Mouse (Mus musculus): ENCODE results near the gene Cmas.

Cmas gene

GRCm38 (mm10) chr6:142793468-142793867, 37.0 kb downstream of the Cmas start:
- DNase-seq (ENCODE audit: low spot score in 2 of 2), result peak; percentile 43 to 56

GRCm38 (mm10) chr6:142795087-142795486, 38.6 kb downstream of the Cmas start:
- DNase-seq (ENCODE audit: low spot score in 2 of 2), result no peak

- DNase-seq (ENCODE audit: low spot score in 2 of 2), result no peak
Measured at GRCm38 (mm10) chr6:142795655-142796441, 39.4 kb downstream of the Cmas start.

GRCm38 (mm10) chr6:142797996-142798395, 41.5 kb downstream of the Cmas start:
- DNase-seq (ENCODE audit: low spot score in 2 of 2), result no peak

- no peak for DNase-seq (ENCODE audit: low spot score in 2 of 2)
Measured at GRCm38 (mm10) chr6:142798837-142799236, 42.4 kb downstream of the Cmas start.

GRCm38 (mm10) chr6:142799704-142800374, 43.4 kb downstream of the Cmas start:
- DNase-seq (ENCODE audit: low spot score in 2 of 2), result peak in 1 of 2 experiments; percentile 11

- DNase-seq (ENCODE audit: low spot score in 2 of 2), result peak in 1 of 2 experiments; percentile 19
Measured at GRCm38 (mm10) chr6:142801687-142802086, 45.2 kb downstream of the Cmas start.

GRCm38 (mm10) chr6:142802617-142803525, 46.4 kb downstream of the Cmas start:
- peak in 1 of 2 experiments; percentile 9 for DNase-seq (ENCODE audit: low spot score in 2 of 2)

- no peak for DNase-seq (ENCODE audit: low spot score in 2 of 2)
Measured at GRCm38 (mm10) chr6:142804402-142804801, 47.9 kb downstream of the Cmas start, which contains the start of gene Sult6b2. Gene Sult6b2, minus strand, starts transcription at chr6:142804502.

- DNase-seq (ENCODE audit: low spot score in 2 of 2), result no peak
Measured at GRCm38 (mm10) chr6:142806326-142806725, 49.8 kb downstream of the Cmas start.

GRCm38 (mm10) chr6:142809373-142810098, 53.0 kb downstream of the Cmas start:
- no peak for DNase-seq (ENCODE audit: low spot score in 2 of 2)

- DNase-seq (ENCODE audit: low spot score in 2 of 2), result no peak
Measured at GRCm38 (mm10) chr6:142810239-142810638, 53.8 kb downstream of the Cmas start.

- peak in 1 of 2 experiments; percentile 13 for DNase-seq (ENCODE audit: low spot score in 2 of 2)
Measured at GRCm38 (mm10) chr6:142812969-142813368, 56.5 kb downstream of the Cmas start.

GRCm38 (mm10) chr6:142814011-142814410, 57.5 kb downstream of the Cmas start:
- DNase-seq (ENCODE audit: low spot score in 2 of 2), result peak in 1 of 2 experiments; percentile 18

GRCm38 (mm10) chr6:142814495-142814921, 58.0 kb downstream of the Cmas start:
- DNase-seq (ENCODE audit: low spot score in 2 of 2), result peak; percentile 84 to 92

GRCm38 (mm10) chr6:142815513-142815912, 59.0 kb downstream of the Cmas start:
- DNase-seq (ENCODE audit: low spot score in 2 of 2), result peak in 1 of 2 experiments; percentile 15

- peak in 1 of 2 experiments; percentile 11 for DNase-seq (ENCODE audit: low spot score in 2 of 2)
Measured at GRCm38 (mm10) chr6:142818306-142818705, 61.8 kb downstream of the Cmas start.

- peak; percentile 7 to 10 for DNase-seq (ENCODE audit: low spot score in 2 of 2)
Measured at GRCm38 (mm10) chr6:142823008-142823787, 66.7 kb downstream of the Cmas start.

Data from right cerebral cortex, postnatal 10 days (tissue).